Mouse (Mus musculus) layer of hippocampus, postnatal 25 days (tissue): ENCODE measurements at regions not wholly inside any gene's neighbourhood (a gene's known extent, or its start where the extent isn't known, plus 50 kb on each side); places are given as distances from the start of the nearest gene placed in this dataset.
"Not testable (repeated sequence)": the region's sequence is repeated elsewhere in the genome, so short reads cannot be mapped to it uniquely, and the experiment has no call there.

ENCODE experiments used
- DNase-seq, 2 experiments: peaks; one replicate each; pipeline ENCODE4 v3.0.0; 2022; ENCODE audit warnings: mixed read lengths in 2 of 2, low spot score in 1 of 2; ENCODE audit errors: extremely low spot score in 1 of 2

DNA sequence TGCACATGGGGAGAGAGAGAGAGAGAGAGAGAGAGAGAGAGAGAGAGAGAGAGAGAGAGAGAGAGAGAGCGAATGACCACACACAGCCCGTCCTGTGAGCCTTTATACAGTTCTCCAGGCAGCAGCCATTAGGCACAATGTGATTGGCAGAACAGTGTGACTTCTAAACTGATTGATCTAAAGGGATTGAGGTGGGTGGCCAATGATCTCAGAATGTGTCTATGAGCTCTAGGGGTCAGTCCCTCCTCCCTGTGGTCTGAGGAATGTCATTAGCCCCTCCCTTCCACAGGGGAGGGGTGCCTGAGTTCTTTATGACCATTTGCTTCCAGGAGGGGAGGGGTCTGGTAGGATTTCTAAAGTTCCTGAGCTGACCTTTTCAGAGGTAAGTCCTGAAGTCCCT, 62.1 kb downstream of the Duxbl3 start:
- DNase-seq, result not testable (repeated sequence)

DNA sequence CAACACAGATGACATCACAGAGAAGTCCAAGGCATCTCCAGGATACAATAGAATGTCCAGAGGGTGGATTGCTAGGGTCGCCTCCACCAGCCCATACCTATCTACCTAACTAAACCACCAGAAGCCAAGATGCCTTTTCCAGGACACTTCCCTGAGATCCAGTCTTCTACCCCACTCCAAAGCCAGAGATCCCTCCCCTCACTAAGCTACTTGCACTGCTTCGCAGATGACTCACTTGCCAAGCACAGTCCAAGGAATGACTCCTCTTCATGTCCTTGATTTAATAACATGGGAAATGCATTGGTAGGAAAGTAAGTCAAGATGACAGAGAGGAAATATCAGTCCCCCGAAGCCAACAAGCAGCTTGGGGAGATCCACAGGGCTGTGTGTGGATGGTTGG, 63.0 kb downstream of the Duxbl3 start:
- DNase-seq, result no peak

DNA sequence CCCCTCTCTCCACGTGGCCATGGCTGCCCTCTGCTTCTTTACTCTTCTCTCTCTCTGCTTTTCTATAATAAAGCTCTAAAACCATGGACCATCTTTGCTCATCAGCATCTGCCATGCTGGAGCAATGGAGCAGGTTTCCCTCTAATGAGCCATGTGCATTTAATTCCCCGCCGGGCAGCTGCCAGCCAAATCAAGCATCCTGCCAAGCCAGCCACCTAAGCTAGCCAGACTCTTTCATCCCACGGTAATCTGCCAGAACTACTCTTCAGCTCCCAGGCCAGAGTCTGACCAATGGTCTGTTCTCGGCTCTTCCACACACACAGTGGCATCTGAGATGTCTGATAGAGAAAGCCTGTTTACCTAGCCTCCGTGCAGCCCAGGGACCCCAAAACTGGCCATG, 70.8 kb downstream of the Duxbl3 start:
- peak in 1 of 2 experiments; percentile 7 for DNase-seq

DNA sequence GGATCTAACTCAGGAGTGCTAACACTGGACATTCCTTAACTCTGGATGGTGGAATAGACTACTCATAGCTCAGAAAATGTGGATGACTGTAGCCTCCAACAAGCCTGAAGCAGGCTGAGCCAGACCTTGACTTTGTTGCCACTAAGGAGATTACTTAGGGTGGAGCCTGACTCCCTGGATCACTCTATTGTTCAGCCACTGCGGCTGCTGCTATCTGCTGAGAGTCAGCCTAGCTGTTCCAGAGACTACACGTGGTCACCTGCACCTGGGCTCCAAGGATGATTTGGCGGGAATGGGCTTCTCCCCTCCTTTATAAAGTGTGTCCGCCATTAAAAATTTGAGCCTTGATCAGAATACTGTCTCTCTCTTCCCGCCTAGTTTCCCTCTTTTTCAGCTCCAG, 83.3 kb downstream of the Duxbl3 start:
- DNase-seq, result no peak

DNA sequence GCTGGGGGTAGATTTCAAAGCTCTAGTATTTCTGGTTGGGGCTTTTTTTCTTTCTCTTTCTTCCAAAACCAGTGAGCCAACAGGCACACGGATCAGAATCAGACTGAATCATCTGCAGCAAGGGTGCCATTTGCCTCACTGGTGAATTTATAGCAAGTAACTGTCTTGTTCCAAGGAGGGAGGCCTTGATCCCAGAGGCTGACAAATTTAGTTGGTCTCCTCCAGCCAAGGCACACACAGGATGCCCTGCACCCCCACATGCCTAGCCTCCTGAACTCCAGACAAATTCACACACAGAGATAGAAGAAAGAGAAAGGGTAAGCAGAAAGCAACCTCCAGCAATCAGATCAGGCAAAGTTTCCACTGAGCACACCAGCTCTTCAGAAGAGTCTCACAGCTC, 87.5 kb downstream of the Duxbl3 start:
- no peak for DNase-seq

DNA sequence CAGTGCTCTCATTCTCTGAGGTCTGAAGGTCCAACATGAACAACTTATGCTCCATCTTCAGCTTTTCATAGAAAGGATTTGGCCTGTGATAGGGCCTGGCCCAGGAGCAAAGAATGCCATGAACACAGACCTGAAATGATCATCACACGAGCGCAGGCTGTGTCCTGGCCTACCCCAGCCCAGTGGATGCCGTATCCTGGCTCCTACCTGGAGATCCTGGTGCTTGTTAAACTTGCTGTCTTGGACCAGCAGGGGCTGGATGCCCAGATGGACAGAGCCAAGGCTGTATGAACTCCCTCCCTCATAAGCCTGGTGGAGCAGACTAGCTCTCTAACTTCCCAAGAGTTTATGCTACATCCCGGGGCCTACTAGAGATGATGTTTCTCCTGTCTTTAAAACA, 89.5 kb downstream of the Duxbl3 start:
- DNase-seq, result no peak

DNA sequence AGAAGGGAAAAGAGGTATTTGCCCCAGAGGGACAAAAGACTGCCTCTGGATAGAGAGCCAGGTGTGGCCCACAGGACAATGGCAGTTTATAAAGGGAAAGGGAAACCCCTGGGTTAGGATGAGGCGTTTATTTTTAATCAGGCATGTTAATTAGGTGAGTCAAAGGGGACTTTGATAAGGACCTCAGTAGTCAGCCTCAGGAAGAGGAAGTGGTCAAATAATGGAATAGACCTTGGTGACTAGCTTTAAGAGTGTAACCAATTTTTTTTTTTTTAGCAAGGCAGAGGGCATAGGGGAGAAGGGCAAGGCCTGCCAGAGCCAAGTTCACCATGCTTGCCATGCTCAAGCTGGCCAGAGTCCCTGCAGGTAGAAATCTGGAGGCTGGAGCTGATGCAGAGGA, 95.2 kb downstream of the Duxbl3 start:
- DNase-seq, result no peak

DNA sequence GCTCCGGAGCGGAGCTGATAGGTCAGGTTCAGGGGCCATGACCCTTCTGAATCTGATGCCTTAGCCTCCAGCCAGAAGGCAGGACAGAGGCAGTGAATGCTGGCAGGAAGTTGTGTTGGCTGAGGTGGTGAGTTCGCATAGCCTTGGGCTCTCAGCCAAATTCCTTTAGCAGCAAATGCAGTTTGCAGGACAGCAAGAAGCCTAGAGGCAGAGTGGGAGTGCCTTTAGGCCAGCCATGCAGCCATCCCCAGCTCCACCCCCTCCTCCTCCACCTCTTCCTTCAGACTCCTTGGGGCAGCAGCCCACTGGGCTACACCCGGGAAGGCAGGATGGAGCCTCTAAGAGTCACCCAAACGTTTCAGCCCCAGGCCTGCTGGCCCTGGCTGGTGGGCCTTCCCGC, 99.5 kb downstream of the Duxbl3 start:
- no peak for DNase-seq

DNA sequence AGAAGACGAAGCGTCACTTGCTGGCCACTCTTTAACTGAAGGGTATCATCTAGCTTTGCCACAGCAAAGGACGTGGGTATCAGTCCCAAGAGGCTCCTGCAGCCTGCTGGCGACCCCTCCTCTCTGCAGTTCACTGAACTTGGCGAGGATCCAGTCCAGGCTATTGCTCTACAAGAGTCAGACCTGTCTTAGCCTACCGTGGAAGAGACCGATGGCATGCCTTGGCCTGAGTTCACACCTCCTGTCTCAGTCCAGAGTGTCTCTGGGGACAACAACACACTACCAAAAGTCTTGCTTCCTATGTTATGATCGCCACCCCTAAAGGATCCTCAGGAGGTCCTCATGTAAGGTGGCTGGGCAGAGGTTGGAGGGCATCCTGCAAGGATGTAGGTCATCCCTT, 100.2 kb downstream of the Duxbl3 start:
- DNase-seq, result no peak

DNA sequence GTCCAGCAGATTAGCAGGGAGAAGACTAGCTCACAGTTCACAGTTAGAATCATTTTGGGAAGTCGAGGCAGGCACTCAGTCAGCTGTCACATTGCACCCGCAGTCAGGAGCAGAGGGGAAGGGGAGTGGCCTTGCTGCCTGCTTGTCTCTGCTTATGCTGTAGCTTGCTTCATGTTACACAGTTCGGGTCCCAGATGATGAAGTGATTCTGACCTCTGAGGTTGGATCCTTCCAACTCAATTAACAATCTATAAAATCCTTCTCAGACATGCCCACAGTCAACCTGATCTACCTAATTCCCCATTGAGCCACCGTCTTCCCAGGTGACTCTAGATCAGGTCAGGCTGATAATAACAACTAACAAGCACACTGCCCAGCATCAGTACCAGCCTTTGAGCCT, 102.3 kb downstream of the Duxbl3 start:
- DNase-seq, result no peak

DNA sequence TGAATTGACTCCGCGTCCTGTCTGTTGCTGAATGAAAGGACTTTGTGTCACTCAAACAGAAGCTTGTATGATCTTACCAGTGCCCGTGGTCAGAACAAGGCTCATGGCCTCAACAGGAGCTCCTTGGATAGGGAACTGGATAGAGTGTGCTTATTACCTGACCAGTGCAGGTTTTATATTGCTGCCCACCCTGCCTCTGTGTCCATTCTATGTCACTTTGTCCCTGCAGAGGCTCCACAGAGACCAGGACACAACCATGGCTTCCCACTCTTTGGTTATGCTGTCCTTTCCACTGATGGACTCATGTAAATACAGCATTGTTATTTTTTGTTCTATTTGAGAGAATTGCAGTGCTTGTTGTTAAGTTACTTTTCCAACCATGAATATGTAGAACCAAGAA, 103.4 kb downstream of the Duxbl3 start:
- no peak for DNase-seq
